ENCODE assay signal across 12 mouse cellular contexts in genomic region chr9:64701651-64702050, GRCm38 (mm10). TPM values are rescaled to one million over a fixed set of nuclear protein-coding genes. Genes with fewer than 3 reads are reported as not detected.
DNase-seq lines count a peak whose midpoint lies in the region.
"Had no signal": no experiment of that assay in that cellular context is flagged by ENCODE, and none has a peak within 500 bp of the region (broad histone marks: within the 10 kb centered on the region; RNA-seq: fewer than 3 reads in every experiment).

No protein-coding gene starts in this region.

- DNase-seq in layer of hippocampus, adult 18-20 months (ENCODE audit: low spot score in 2 of 2), result peak; percentile 44 to 87
- no peak for DNase-seq in layer of hippocampus, postnatal 25 days (ENCODE audit: extremely low spot score in 1 of 2, low spot score in 1 of 2)
- peak; percentile 30 for DNase-seq in MN1 (ENCODE audit: low spot score)
- DNase-seq in brain, adult 2 months (ENCODE audit: low read depth, low spot score), result peak; percentile 82
- DNase-seq in large intestine, adult 2 months (ENCODE audit: low read depth, low spot score), result peak; percentile 47
- DNase-seq in cerebellum, postnatal 14 days, result no peak
- no peak for DNase-seq in lung, postnatal 4 days
- DNase-seq: adrenal gland, postnatal 14 days; cerebellum, adult 9-10 months; gastrocnemius, postnatal 36 days; liver, postnatal 0 days; spleen, adult 18-20 months had no signal

- 29% methylated on average over 1 of the region's 1 CpGs for WGBS in large intestine, adult 2 months

RNA-seq across cellular contexts. Expression of gene Rab11a, which starts 35.9 kb away (rescaled TPM):
- total RNA-seq in layer of hippocampus, adult 18-20 months (2021), result 100 to 1,000 TPM; 208 to 222 TPM
- total RNA-seq in layer of hippocampus, postnatal 25 days (2021), result 100 to 1,000 TPM; 241 to 253 TPM
- polyA plus RNA-seq in large intestine, adult 2 months (2012; rRNA removed), result 174 and 187 TPM in 2 replicates

Comparison
In these comparisons a context has a peak if more than half of its experiments do, and no peak if none do; other contexts are left out.
1. DNase-seq: peak in layer of hippocampus, adult 18-20 months (2 of 2), MN1 (single experiment), brain, adult 2 months (single experiment) and large intestine, adult 2 months (single experiment); none in layer of hippocampus, postnatal 25 days (0 of 2), cerebellum, postnatal 14 days (0 of 2) and lung, postnatal 4 days (0 of 2).